Mouse (Mus musculus): ENCODE results near the gene Agl. TPM values are rescaled to one million over a fixed set of nuclear protein-coding genes. Genes with fewer than 3 reads are reported as not detected.

The Agl gene
- polyA plus RNA-seq, 1 experiment from 2014 or later, result 18.1 TPM

DNA sequence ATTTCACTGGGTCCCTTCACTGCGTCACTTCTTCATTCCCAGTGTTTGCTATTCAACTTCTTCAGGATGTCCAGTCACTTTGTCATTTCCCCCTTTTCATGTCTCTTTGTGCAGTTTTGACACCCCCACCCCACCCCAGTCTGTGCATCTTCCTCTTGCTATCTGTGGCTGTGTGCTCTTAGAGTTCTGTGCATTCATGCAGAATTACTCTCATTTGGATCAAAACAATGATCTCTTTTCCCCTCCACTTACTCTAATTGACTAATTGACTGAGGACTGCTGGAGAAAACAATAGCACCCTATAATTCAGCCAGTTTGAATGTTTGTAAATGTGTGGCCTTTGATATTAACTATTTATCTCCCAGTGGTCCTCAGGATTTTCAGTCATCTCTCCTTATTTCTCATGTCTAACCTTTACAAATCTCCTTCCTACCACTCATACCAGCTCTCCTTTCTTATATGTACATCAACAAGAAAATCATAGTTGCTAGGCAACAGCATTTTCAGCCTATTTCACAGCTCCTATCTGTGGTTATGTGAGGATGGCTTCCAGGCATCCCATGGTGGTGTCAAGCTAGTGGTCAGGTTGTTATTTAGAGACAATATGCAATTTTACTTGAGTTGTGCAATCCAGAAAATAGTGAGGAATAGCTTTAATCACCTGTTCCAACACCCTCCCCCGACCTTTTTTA lies 78.3 kb downstream of the Agl start:
- H3K4me1 ChIP-seq (ENCODE audit: insufficient read depth, low read length), result peaks cover 11% of the 10 kb centered on the region
- ATAC-seq (ENCODE audit: low FRiP score, low TSS enrichment), result no peak
- no peak overlapping the region for H3K4me2 ChIP-seq (replicated peaks; ENCODE audit: low read depth, low read length)
- no peak overlapping the region for H3K4me3 ChIP-seq (ENCODE audit: low read length)
- no peaks in the 10 kb centered on the region for H3K27me3 ChIP-seq (ENCODE audit: insufficient read depth, low read length)
- no peak overlapping the region for H3K9ac ChIP-seq (replicated peaks; ENCODE audit: low read length)
- 79% methylated on average over 2 of the region's 2 CpGs for WGBS
- no peaks in the 10 kb centered on the region for H3K9me3 ChIP-seq (ENCODE audit: low read length)
- no peaks in the 10 kb centered on the region for H3K36me3 ChIP-seq (ENCODE audit: insufficient read depth, low read length)
- no peak overlapping the region for H3K27ac ChIP-seq (ENCODE audit: low read length)

DNA sequence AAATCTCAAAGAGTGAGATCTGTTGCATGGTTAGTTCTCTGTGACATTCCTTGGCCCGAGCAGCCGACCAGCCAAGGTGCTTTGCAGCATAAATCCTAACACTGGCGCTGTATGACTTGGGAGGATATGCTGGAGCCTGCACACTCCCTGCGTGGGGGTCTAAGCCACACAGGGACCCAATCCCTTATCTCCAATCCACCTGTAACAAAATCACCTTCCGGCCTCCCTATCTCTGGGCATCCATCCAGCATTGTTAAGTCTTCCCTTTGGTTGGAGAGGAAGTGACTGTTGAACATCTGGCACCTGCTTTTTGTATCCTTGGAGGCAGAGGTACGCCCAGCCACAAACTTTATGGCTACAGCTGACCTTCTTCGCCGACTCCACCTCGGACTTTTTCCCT lies 81.2 kb downstream of the Agl start:
- Histone ChIP-seq H3K9me3 (ENCODE audit: low read length) (no peaks in the 10 kb centered on the region), H3K27me3 (ENCODE audit: insufficient read depth, low read length) (no peaks in the 10 kb centered on the region), H3K4me1 (ENCODE audit: insufficient read depth, low read length) (peaks cover 14% of the 10 kb centered on the region), H3K36me3 (ENCODE audit: insufficient read depth, low read length) (no peaks in the 10 kb centered on the region), H3K9ac (replicated peaks; ENCODE audit: low read length) (no peak overlapping the region), H3K4me2 (replicated peaks; ENCODE audit: low read depth, low read length) (no peak overlapping the region), H3K4me3 (ENCODE audit: low read length) (no peak overlapping the region), H3K27ac (ENCODE audit: low read length) (peak overlapping the region; percentile 46)
- peak; percentile 81 for ATAC-seq (ENCODE audit: low FRiP score, low TSS enrichment)
- 23% methylated on average over 9 of the region's 9 CpGs for WGBS

DNA sequence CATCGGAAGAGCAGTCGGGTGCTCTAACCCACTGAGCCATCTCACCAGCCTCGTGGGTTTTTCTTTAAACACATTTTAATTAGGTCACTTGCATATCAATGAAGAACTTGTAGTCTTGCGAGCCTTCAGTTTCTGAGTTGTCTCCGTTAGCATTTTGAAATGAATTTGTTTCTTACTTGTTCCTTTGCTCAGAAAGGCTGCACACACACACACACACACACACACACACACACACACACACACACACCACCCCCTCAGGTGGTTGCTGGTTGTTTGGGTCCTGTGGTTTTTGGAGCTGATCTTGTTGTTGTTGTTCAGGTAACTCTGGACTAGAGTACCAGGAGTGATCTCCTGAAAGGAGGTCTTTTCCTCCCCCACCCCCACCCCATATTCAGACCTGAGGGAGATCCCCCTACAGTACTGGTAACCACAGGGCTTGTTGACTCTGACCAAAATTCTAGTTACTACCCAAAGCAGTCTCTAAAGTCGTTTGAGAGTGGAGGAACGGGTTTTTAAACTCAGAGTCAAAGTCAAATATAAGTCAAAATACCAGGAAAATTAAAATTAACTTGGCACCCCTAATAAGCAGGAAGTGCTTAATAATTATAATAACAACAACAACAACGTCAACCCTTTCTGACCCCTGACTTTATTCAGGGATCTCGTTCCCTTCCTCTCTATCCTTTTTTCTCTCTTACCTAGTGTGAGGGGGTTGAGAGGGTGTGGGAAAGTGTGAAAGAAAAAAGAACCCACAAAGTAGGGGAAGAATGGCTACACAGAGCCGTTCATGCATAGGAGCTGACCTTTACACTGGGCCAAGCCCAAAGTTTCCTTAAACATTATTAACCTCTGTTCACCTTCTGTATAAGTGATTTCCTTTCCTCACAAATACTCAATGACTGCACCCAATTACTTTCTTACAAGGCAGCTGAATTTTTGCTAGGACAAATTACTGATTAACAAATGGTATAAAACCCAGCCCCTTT lies 84.2 kb downstream of the Agl start:
- Histone ChIP-seq H3K27ac (ENCODE audit: low read length) (peak overlapping the region; percentile 76), H3K9me3 (ENCODE audit: low read length) (no peaks in the 10 kb centered on the region), H3K27me3 (ENCODE audit: insufficient read depth, low read length) (no peaks in the 10 kb centered on the region), H3K36me3 (ENCODE audit: insufficient read depth, low read length) (no peaks in the 10 kb centered on the region), H3K4me1 (ENCODE audit: insufficient read depth, low read length) (peaks cover 14% of the 10 kb centered on the region), H3K4me2 (replicated peaks; ENCODE audit: low read depth, low read length) (no peak overlapping the region), H3K9ac (replicated peaks; ENCODE audit: low read length) (no peak overlapping the region), H3K4me3 (ENCODE audit: low read length) (no peak overlapping the region)
- ATAC-seq (ENCODE audit: low FRiP score, low TSS enrichment), result peak; percentile 76; the same call in 1 of the 2 replicates
- 57% methylated on average over 10 of the region's 10 CpGs for WGBS

DNA sequence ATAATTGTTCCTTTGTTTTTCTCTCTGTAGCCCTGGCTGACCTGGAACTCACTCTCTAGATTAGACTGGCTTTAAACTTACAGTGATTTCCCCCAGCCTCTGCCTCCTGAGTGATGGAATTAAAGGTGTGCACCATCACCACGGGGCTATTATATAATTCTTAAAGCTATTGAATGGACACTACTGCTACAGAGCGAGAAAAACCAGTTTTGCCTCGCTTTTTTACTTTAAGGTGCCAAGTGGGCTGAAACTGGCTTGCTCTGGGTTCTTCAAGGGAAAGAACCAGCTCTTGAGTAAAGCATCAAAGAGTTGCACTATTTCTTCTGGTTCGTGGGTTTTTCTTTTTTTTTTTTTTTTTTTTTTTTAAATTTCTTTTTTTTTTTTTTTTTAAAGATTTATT lies 85.0 kb downstream of the Agl start:
- Histone ChIP-seq H3K36me3 (ENCODE audit: insufficient read depth, low read length) (no peaks in the 10 kb centered on the region), H3K4me2 (replicated peaks; ENCODE audit: low read depth, low read length) (no peak overlapping the region), H3K27me3 (ENCODE audit: insufficient read depth, low read length) (no peaks in the 10 kb centered on the region), H3K9ac (replicated peaks; ENCODE audit: low read length) (no peak overlapping the region), H3K4me3 (ENCODE audit: low read length) (no peak overlapping the region), H3K4me1 (ENCODE audit: insufficient read depth, low read length) (peaks cover 14% of the 10 kb centered on the region), H3K27ac (ENCODE audit: low read length) (0 out of 2 replicates have a peak overlapping the region, but pooled peaks have one; percentile 38), H3K9me3 (ENCODE audit: low read length) (no peaks in the 10 kb centered on the region)
- no peak for ATAC-seq (ENCODE audit: low FRiP score, low TSS enrichment)
- 70% methylated on average over 4 of the region's 4 CpGs for WGBS

DNA sequence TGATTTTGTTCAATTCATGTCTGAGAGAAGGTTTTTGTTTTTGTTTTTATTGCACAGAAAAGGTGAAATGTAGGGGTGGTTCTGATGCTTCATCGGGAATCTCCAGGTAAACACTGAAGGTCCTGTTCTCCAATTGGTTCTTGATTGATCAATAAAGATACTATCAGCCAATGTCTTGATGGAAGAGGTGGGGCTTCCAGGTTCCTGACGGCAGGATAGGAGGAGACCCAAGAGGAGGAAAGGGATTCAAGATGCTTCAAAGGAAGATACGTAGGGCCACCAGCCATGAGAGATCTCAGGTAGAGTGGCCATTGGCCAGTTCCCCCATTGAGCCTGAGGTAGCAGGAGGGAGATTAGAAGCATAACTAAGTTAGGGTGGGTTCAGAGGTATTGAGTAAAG lies 89.0 kb downstream of the Agl start:
- no peak overlapping the region for H3K27ac ChIP-seq (ENCODE audit: low read length)
- no peaks in the 10 kb centered on the region for H3K9me3 ChIP-seq (ENCODE audit: low read length)
- WGBS, result 60% methylated on average over 3 of the region's 3 CpGs
- H3K27me3 ChIP-seq (ENCODE audit: insufficient read depth, low read length), result no peaks in the 10 kb centered on the region
- no peak overlapping the region for H3K4me3 ChIP-seq (ENCODE audit: low read length)
- no peaks in the 10 kb centered on the region for H3K36me3 ChIP-seq (ENCODE audit: insufficient read depth, low read length)
- peaks cover under 1% of the 10 kb centered on the region; the same call in 1 of the 2 replicates for H3K4me1 ChIP-seq (ENCODE audit: insufficient read depth, low read length)
- no peak overlapping the region for H3K4me2 ChIP-seq (replicated peaks; ENCODE audit: low read depth, low read length)
- no peak for ATAC-seq (ENCODE audit: low FRiP score, low TSS enrichment)
- no peak overlapping the region for H3K9ac ChIP-seq (replicated peaks; ENCODE audit: low read length)

DNA sequence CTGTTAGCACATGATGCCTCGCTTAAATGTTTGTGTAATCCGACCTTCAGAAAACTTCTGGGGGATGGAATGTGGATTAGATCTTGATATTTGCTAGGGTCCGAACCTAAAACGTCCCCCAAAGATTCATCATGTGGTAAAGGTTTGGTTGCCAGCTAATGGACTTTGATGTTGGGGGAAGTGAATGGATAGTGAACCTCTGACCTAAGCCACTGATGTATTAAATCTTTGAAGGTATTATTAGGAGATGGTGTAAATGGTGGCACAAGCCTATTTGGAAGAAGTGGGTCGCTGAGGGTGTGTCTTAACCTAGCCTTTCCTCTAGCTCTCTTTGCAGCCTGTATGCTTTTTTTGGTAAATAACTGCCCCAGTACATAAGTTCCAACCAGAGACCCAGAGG lies 94.9 kb downstream of the Agl start:
- 16% methylated on average over 5 of the region's 5 CpGs for WGBS
- H3K9ac ChIP-seq (replicated peaks; ENCODE audit: low read length), result peak overlapping the region; percentile 96
- no peak for ATAC-seq (ENCODE audit: low FRiP score, low TSS enrichment)

DNA sequence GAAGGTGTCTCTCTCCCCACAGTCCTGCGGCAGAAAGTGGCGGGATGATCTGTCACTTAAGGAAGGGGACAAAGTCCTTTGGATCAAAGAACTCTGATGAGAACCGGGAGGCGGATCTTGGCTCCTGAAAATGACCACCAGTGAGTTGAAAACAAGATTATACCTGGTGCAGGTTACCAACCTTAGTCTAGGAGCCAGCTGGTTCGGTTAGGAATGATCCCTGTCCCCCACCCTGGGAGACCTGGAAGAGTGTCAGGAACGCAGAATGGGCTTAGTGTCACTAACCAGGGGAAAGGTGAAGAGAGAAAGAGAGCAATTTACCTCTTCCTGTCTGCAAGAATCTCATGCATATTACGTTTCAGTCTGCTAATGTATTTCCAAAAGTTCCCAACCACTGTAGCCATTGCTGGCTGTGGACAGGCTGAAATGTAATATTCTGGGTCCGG lies 95.5 kb downstream of the Agl start, which contains the start of gene Slc35a3:
Slc35a3 (minus strand) TSS at position 396 of the 446 bp plus-strand sequence.
- H3K9me3 ChIP-seq (ENCODE audit: low read length), result no peaks in the 10 kb centered on the region
- peak within 1 kb of the TSS; percentile 93 for H3K4me2 ChIP-seq (replicated peaks; ENCODE audit: low read depth, low read length)
- peak within 1 kb of the TSS; percentile 99 for H3K4me3 ChIP-seq (ENCODE audit: low read length)
- WGBS, result under 1% methylated on average over 8 of the region's 8 CpGs
- peaks cover 15% of the 10 kb centered on the region for H3K4me1 ChIP-seq (ENCODE audit: insufficient read depth, low read length)
- H3K27me3 ChIP-seq (ENCODE audit: insufficient read depth, low read length), result no peaks in the 10 kb centered on the region
- H3K36me3 ChIP-seq (ENCODE audit: insufficient read depth, low read length), result no peaks in the 10 kb centered on the region
- peak within 1 kb of the TSS; percentile 88 for H3K27ac ChIP-seq (ENCODE audit: low read length)
- H3K9ac ChIP-seq (replicated peaks; ENCODE audit: low read length), result peak within 1 kb of the TSS; percentile 96
- peak; percentile 55 for ATAC-seq (ENCODE audit: low FRiP score, low TSS enrichment)

More for the DNA sequence above, 94.9 kb downstream of the Agl start:
- Histone ChIP-seq H3K9me3 (ENCODE audit: low read length) (no peaks in the 10 kb centered on the region), H3K27me3 (ENCODE audit: insufficient read depth, low read length) (no peaks in the 10 kb centered on the region), H3K4me2 (replicated peaks; ENCODE audit: low read depth, low read length) (peak overlapping the region; percentile 93), H3K4me1 (ENCODE audit: insufficient read depth, low read length) (peaks cover 15% of the 10 kb centered on the region), H3K27ac (ENCODE audit: low read length) (no peak overlapping the region), H3K4me3 (ENCODE audit: low read length) (peak overlapping the region; percentile 99), H3K36me3 (ENCODE audit: insufficient read depth, low read length) (no peaks in the 10 kb centered on the region)

DNA sequence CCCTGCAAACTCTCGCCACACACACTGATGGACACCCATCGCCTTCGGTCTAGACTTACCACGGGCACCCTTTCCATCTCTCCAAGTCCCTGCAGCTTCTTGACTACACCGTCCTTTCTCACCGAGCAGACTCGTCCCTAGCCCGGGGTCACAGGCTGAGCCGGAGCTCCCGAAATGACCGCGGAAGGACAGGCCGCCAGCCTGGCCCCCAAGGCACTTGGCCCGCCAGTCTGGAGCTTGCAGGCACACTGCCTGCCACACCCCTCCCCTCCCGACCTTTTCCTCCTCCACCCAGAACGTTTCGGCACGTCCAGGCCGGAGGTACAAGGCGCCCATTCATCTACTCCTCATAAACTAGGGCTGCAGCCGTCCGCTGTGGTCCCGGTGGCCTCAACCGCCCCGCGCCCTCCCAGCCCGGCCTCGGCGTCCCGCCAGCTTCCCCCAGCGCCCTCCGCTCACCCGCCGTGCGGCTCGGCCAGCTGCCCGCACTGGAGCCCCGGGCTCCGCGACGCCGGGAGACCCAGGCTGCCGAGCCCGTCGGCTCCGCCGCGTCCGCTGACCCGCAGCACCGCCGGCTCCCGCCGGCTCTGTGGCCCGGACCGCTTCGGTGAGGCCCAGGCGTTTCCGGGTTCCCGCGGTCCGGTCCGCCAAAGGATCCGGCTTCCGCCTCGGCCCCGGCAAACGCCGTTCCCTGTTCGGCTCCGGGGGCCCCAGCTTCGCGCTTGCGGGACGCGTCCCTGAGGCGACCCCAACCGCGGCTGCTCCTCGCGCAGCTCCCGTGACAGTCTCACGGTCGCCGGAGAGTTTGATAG lies 96.1 kb downstream of the Agl start:
- H3K36me3 ChIP-seq (ENCODE audit: insufficient read depth, low read length), result no peaks in the 10 kb centered on the region
- no peaks in the 10 kb centered on the region for H3K9me3 ChIP-seq (ENCODE audit: low read length)
- H3K27me3 ChIP-seq (ENCODE audit: insufficient read depth, low read length), result no peaks in the 10 kb centered on the region
- H3K4me1 ChIP-seq (ENCODE audit: insufficient read depth, low read length), result peaks cover 15% of the 10 kb centered on the region
- ATAC-seq (ENCODE audit: low FRiP score, low TSS enrichment), result peak; percentile 91
- WGBS, result under 1% methylated on average over 59 of the region's 85 CpGs
- H3K27ac ChIP-seq (ENCODE audit: low read length), result peak overlapping the region; percentile 88
- H3K9ac ChIP-seq (replicated peaks; ENCODE audit: low read length), result peak overlapping the region; percentile 96
- H3K4me3 ChIP-seq (ENCODE audit: low read length), result peak overlapping the region; percentile 99
- H3K4me2 ChIP-seq (replicated peaks; ENCODE audit: low read depth, low read length), result peak overlapping the region; percentile 93

DNA sequence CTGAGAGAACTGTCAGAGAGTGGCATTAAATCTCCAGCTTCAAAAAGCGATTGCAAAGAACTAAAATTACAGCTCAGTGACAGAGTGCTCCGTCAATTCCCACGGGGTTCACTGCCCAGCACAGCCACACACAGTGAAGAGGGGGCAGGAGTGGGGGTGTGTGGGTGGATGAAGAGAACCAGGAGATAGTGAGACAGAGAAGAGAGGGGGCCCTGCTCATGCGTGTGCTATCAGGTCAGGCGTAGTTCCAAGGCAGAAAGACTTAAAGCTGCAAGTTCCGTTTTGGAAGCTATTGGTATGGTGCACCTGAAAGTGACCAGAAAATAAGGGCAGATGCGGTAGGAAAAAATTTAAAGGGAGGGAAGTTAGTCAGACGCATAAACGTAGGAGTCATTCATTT lies 97.0 kb downstream of the Agl start:
- ATAC-seq (ENCODE audit: low FRiP score, low TSS enrichment), result peak; percentile 49; the same call in 1 of the 2 replicates
- H3K27ac ChIP-seq (ENCODE audit: low read length), result no peak overlapping the region
- H3K9me3 ChIP-seq (ENCODE audit: low read length), result no peaks in the 10 kb centered on the region
- H3K4me3 ChIP-seq (ENCODE audit: low read length), result peak overlapping the region; percentile 99
- no peaks in the 10 kb centered on the region for H3K36me3 ChIP-seq (ENCODE audit: insufficient read depth, low read length)
- H3K27me3 ChIP-seq (ENCODE audit: insufficient read depth, low read length), result no peaks in the 10 kb centered on the region
- WGBS, result 23% methylated on average over 9 of the region's 9 CpGs
- peaks cover 15% of the 10 kb centered on the region for H3K4me1 ChIP-seq (ENCODE audit: insufficient read depth, low read length)
- H3K4me2 ChIP-seq (replicated peaks; ENCODE audit: low read depth, low read length), result peak overlapping the region; percentile 93
- peak overlapping the region; percentile 96 for H3K9ac ChIP-seq (replicated peaks; ENCODE audit: low read length)
